Mouse (Mus musculus): ENCODE measurements around the gene Tfrc. TPM values are rescaled to one million over a fixed set of nuclear protein-coding genes. Genes with fewer than 3 reads are reported as not detected.
"Not testable (repeated sequence)": the region's sequence is repeated elsewhere in the genome, so short reads cannot be mapped to it uniquely, and the experiment has no call there.

Tfrc gene
- total RNA-seq, 2 experiments from 2014 or later = 1,871 to 2,733 TPM

- peak; percentile 51 for ATAC-seq (replicated peaks; ENCODE audit: low FRiP score, poor library complexity, severe bottlenecking)
Measured at GRCm38 (mm10) chr16:32610460-32611255, 1.9 kb downstream of the Tfrc start.

GRCm38 (mm10) chr16:32612052-32612451, 3.3 kb downstream of the Tfrc start:
- peak; percentile 61 for ATAC-seq (replicated peaks; ENCODE audit: low FRiP score, poor library complexity, severe bottlenecking)

- no peak for ATAC-seq (replicated peaks; ENCODE audit: low FRiP score, poor library complexity, severe bottlenecking)
Measured at GRCm38 (mm10) chr16:32613269-32613834, 4.6 kb downstream of the Tfrc start.

- no peak for ATAC-seq (replicated peaks; ENCODE audit: low FRiP score, poor library complexity, severe bottlenecking)
Measured at GRCm38 (mm10) chr16:32614047-32614446, 5.3 kb downstream of the Tfrc start.

GRCm38 (mm10) chr16:32618946-32619345, 10.2 kb downstream of the Tfrc start:
- no peak for ATAC-seq (replicated peaks; ENCODE audit: low FRiP score, poor library complexity, severe bottlenecking)

- no peak for ATAC-seq (replicated peaks; ENCODE audit: low FRiP score, poor library complexity, severe bottlenecking)
Measured at GRCm38 (mm10) chr16:32628140-32628539, 19.4 kb downstream of the Tfrc start.

- no peak for ATAC-seq (replicated peaks; ENCODE audit: low FRiP score, poor library complexity, severe bottlenecking)
Measured at GRCm38 (mm10) chr16:32632328-32632824, 23.7 kb downstream of the Tfrc start.

- ATAC-seq (replicated peaks; ENCODE audit: low FRiP score, poor library complexity, severe bottlenecking) = no peak
Measured at GRCm38 (mm10) chr16:32633486-32634012, 24.8 kb downstream of the Tfrc start.

GRCm38 (mm10) chr16:32634183-32634582, 25.5 kb downstream of the Tfrc start:
- ATAC-seq (replicated peaks; ENCODE audit: low FRiP score, poor library complexity, severe bottlenecking) = no peak

GRCm38 (mm10) chr16:32635314-32635713, 26.6 kb downstream of the Tfrc start:
- ATAC-seq (replicated peaks; ENCODE audit: low FRiP score, poor library complexity, severe bottlenecking) = no peak

- no peak for ATAC-seq (replicated peaks; ENCODE audit: low FRiP score, poor library complexity, severe bottlenecking)
Measured at GRCm38 (mm10) chr16:32636331-32636730, 27.6 kb downstream of the Tfrc start.

- ATAC-seq (replicated peaks; ENCODE audit: low FRiP score, poor library complexity, severe bottlenecking) = no peak
Measured at GRCm38 (mm10) chr16:32636871-32637521, 28.3 kb downstream of the Tfrc start.

- peak; percentile 82 for ATAC-seq (replicated peaks; ENCODE audit: low FRiP score, poor library complexity, severe bottlenecking)
Measured at GRCm38 (mm10) chr16:32638476-32638875, 29.8 kb downstream of the Tfrc start.

- no peak for ATAC-seq (replicated peaks; ENCODE audit: low FRiP score, poor library complexity, severe bottlenecking)
Measured at GRCm38 (mm10) chr16:32640096-32640495, 31.4 kb downstream of the Tfrc start.

GRCm38 (mm10) chr16:32640683-32641082, 32.0 kb downstream of the Tfrc start:
- not testable (repeated sequence) for ATAC-seq (replicated peaks; ENCODE audit: low FRiP score, poor library complexity, severe bottlenecking)

GRCm38 (mm10) chr16:32641440-32642219, 32.9 kb downstream of the Tfrc start:
- no peak for ATAC-seq (replicated peaks; ENCODE audit: low FRiP score, poor library complexity, severe bottlenecking)

- no peak for ATAC-seq (replicated peaks; ENCODE audit: low FRiP score, poor library complexity, severe bottlenecking)
Measured at GRCm38 (mm10) chr16:32642280-32642679, 33.6 kb downstream of the Tfrc start.

GRCm38 (mm10) chr16:32643661-32644061, 34.9 kb downstream of the Tfrc start, which contains the start of gene Tnk2:
Tnk2 (plus strand) TSS chr16:32643874.
- peak; percentile 70 for ATAC-seq (replicated peaks; ENCODE audit: low FRiP score, poor library complexity, severe bottlenecking)

GRCm38 (mm10) chr16:32644069-32644800, 35.5 kb downstream of the Tfrc start:
- peak; percentile 2; the same call in 1 of the 2 replicates for ATAC-seq (replicated peaks; ENCODE audit: low FRiP score, poor library complexity, severe bottlenecking)
